Mouse (Mus musculus) ES-Bruce4 (cell line): ENCODE results near the gene Gm9736. TPM values are rescaled to one million over a fixed set of nuclear protein-coding genes. Genes with fewer than 3 reads are reported as not detected.
"Not testable (repeated sequence)": the region's sequence is repeated elsewhere in the genome, so short reads cannot be mapped to it uniquely, and the experiment has no call there.

Source experiments
- H3K27ac ChIP-seq: 2 replicates; pipeline ENCODE4 v1.5.1; 2012; ENCODE audit warnings: low read length, inconsistent platforms; ENCODE audit not compliant: insufficient read depth
- H3K27me3 ChIP-seq: 2 replicates; pipeline ENCODE4 v1.6.1; 2012; ENCODE audit warnings: mild to moderate bottlenecking, low read length, inconsistent platforms; ENCODE audit not compliant: control insufficient read depth, poor library complexity, insufficient read depth, severe bottlenecking
- H3K36me3 ChIP-seq: 2 replicates; pipeline ENCODE4 v1.6.1; 2012; ENCODE audit warnings: inconsistent platforms, mild to moderate bottlenecking, low read length, moderate library complexity; ENCODE audit not compliant: control insufficient read depth, poor library complexity, insufficient read depth, severe bottlenecking
- H3K4me1 ChIP-seq: one replicate; pipeline ENCODE4 v1.8.1; 2011; ENCODE audit warnings: low read length; ENCODE audit not compliant: control insufficient read depth, insufficient read depth
- H3K4me3 ChIP-seq: 2 replicates; pipeline ENCODE4 v1.5.1; 2011; ENCODE audit warnings: low read depth, mild to moderate bottlenecking, low read length
- H3K9ac ChIP-seq: 2 replicates; pipeline ENCODE4 v1.6.1; 2012; ENCODE audit warnings: low read depth, mild to moderate bottlenecking, inconsistent platforms; ENCODE audit not compliant: poor library complexity, severe bottlenecking
- H3K9me3 ChIP-seq: replicated peaks from 2 replicates; pipeline ENCODE4 v1.6.1; 2012; ENCODE audit warnings: mild to moderate bottlenecking, low read length, inconsistent platforms; ENCODE audit not compliant: control insufficient read depth, poor library complexity, insufficient read depth, severe bottlenecking
- CTCF ChIP-seq: IDR thresholded peaks from one replicate; pipeline ENCODE4 v1.8.1; 2011; ENCODE audit warnings: low read depth, low read length
- EP300 ChIP-seq: IDR thresholded peaks from 2 replicates; pipeline ENCODE4 v1.6.1; 2011; ENCODE audit warnings: low read depth, low read length; ENCODE audit not compliant: insufficient read depth
- POLR2A ChIP-seq: IDR thresholded peaks from one replicate; pipeline ENCODE4 v1.8.1; 2011; ENCODE audit warnings: low read length; ENCODE audit not compliant: insufficient read depth
- polyA plus RNA-seq: library from polyadenylated mRNA; stranded (reverse); fragments of >200 nt; gene quantifications from 2 replicates; pipeline ENCODE4 v1.2.4, GENCODE M21; 2011; ENCODE audit warnings: low read depth; ENCODE audit not compliant: missing spikeins, insufficient read depth, insufficient read length

Gm9736 gene
- polyA plus RNA-seq, 1 experiment: not detected

GRCm38 (mm10) chr10:77782442-77782841 lies 31.3 kb upstream of the Gm9736 start, which contains the start of gene Gm3250:
Gene Gm3250, minus strand, starts transcription at chr10:77782542.
- not testable (repeated sequence) for H3K9ac ChIP-seq, H3K27ac ChIP-seq, H3K9me3 ChIP-seq, H3K27me3 ChIP-seq, H3K4me3 ChIP-seq, H3K4me1 ChIP-seq, H3K36me3 ChIP-seq

- H3K4me1 ChIP-seq, H3K27me3 ChIP-seq, H3K9ac ChIP-seq, H3K27ac ChIP-seq, H3K9me3 ChIP-seq, H3K36me3 ChIP-seq, H3K4me3 ChIP-seq: not testable (repeated sequence)
These were observed 25.7 kb upstream of the Gm9736 start, which contains the start of gene Gm7138 for GRCm38 (mm10) chr10:77776844-77777243. Gene Gm7138, minus strand, starts transcription at chr10:77776944.

- not testable (repeated sequence) for H3K27me3 ChIP-seq, H3K4me3 ChIP-seq, H3K9me3 ChIP-seq, H3K27ac ChIP-seq, H3K9ac ChIP-seq, H3K4me1 ChIP-seq, H3K36me3 ChIP-seq
These were observed 21.0 kb upstream of the Gm9736 start for GRCm38 (mm10) chr10:77772142-77772541.

GRCm38 (mm10) chr10:77771225-77771624 lies 20.1 kb upstream of the Gm9736 start, which contains the start of gene Gm3238:
Gene Gm3238, minus strand, starts transcription at chr10:77771325.
- not testable (repeated sequence) for H3K27ac ChIP-seq, H3K27me3 ChIP-seq, H3K4me3 ChIP-seq, H3K9ac ChIP-seq, H3K4me1 ChIP-seq, H3K9me3 ChIP-seq, H3K36me3 ChIP-seq

GRCm38 (mm10) chr10:77769727-77770126 lies 18.6 kb upstream of the Gm9736 start:
- H3K4me3 ChIP-seq: no peak overlapping the region
- H3K27ac ChIP-seq: no peak overlapping the region
- H3K9me3 ChIP-seq: no peaks in the 10 kb centered on the region
- no peaks in the 10 kb centered on the region for H3K4me1 ChIP-seq
- H3K27me3 ChIP-seq: no peaks in the 10 kb centered on the region
- no peak overlapping the region for H3K9ac ChIP-seq
- H3K36me3 ChIP-seq: no peaks in the 10 kb centered on the region
- TF ChIP-seq EP300: no peak
- TF ChIP-seq CTCF: no peak
- no peak for TF ChIP-seq POLR2A

- not testable (repeated sequence) for H3K4me1 ChIP-seq, H3K9ac ChIP-seq, H3K4me3 ChIP-seq, H3K27ac ChIP-seq, H3K36me3 ChIP-seq, H3K27me3 ChIP-seq, H3K9me3 ChIP-seq
These were observed 8.4 kb upstream of the Gm9736 start, which contains the start of gene Gm3233 for GRCm38 (mm10) chr10:77759582-77759981. Gene Gm3233, minus strand, starts transcription at chr10:77759682.

- no peak overlapping the region for H3K9ac ChIP-seq
- H3K9me3 ChIP-seq: no peaks in the 10 kb centered on the region
- no peak overlapping the region for H3K27ac ChIP-seq
- no peaks in the 10 kb centered on the region for H3K4me1 ChIP-seq
- H3K27me3 ChIP-seq: no peaks in the 10 kb centered on the region
- no peak for TF ChIP-seq POLR2A
- no peak for TF ChIP-seq EP300
- TF ChIP-seq CTCF: no peak
- H3K4me3 ChIP-seq: no peak overlapping the region
- H3K36me3 ChIP-seq: no peaks in the 10 kb centered on the region
These were observed 2.3 kb upstream of the Gm9736 start for GRCm38 (mm10) chr10:77753448-77753847.
